Mouse (Mus musculus) forebrain, embryonic 14.5 days (tissue): ENCODE measurements around the gene Chst11. TPM values are rescaled to one million over a fixed set of nuclear protein-coding genes. Genes with fewer than 3 reads are reported as not detected.

Experiments
- ATAC-seq: fragments of 200-750 bp; cut with Nextera tagmentation; 2 replicates; pipeline ENCODE4 v1.8.0; 2017; ENCODE audit warnings: mild to moderate bottlenecking, moderate library complexity
- DNase-seq: peaks from one replicate; pipeline ENCODE4 v3.0.0-alpha.2; 2015; ENCODE audit warnings: low spot score
- H3K27ac ChIP-seq: fragments of 300-500 bp; sonication (generic); 2 replicates; pipeline ENCODE4 v1.5.1; 2014; ENCODE audit warnings: low read depth, mild to moderate bottlenecking, control low read depth, low read length, moderate library complexity
- H3K27me3 ChIP-seq: fragments of 300-500 bp; sonication (generic); replicated peaks from 2 replicates; pipeline ENCODE4 v1.6.1; 2014; ENCODE audit warnings: low read length, control low read depth, mixed read lengths; ENCODE audit not compliant: control insufficient read depth, insufficient read depth
- H3K36me3 ChIP-seq: fragments of 300-500 bp; sonication (generic); 2 replicates; pipeline ENCODE4 v1.6.1; 2014; ENCODE audit warnings: low read length, control low read depth; ENCODE audit not compliant: control insufficient read depth, insufficient read depth
- H3K4me1 ChIP-seq: fragments of 300-500 bp; sonication (generic); 2 replicates; pipeline ENCODE4 v1.6.1; 2014; ENCODE audit warnings: antibody characterized with exemption, low read length, control low read depth; ENCODE audit not compliant: control insufficient read depth, insufficient read depth
- H3K4me2 ChIP-seq: fragments of 300-500 bp; sonication (generic); 2 replicates; pipeline ENCODE4 v1.6.1; 2014; ENCODE audit warnings: mild to moderate bottlenecking, control low read depth, low read length
- H3K4me3 ChIP-seq: fragments of 300-500 bp; sonication (generic); 2 replicates; pipeline ENCODE4 v1.5.1; 2014; ENCODE audit warnings: low read depth, low read length, control low read depth
- H3K9ac ChIP-seq: fragments of 300-500 bp; sonication (generic); 2 replicates; pipeline ENCODE4 v1.6.1; 2014; ENCODE audit warnings: mild to moderate bottlenecking, low read length, control low read depth, moderate library complexity
- H3K9me3 ChIP-seq: fragments of 300-500 bp; sonication (generic); replicated peaks from 2 replicates; pipeline ENCODE4 v1.6.1; 2016; ENCODE audit warnings: low read length, control low read depth, mixed read lengths; ENCODE audit not compliant: control insufficient read depth
- WGBS: fragments of 180-500 bp; shearing (Covaris S2); extraction: QIAGEN DNeasy Blood & Tissue Kit; methylation state at CpG from one replicate; pipeline ENCODE4 v1.1.7; 2014; 5-methylcytosine and 5-hydroxymethylcytosine counted together
- polyA plus RNA-seq: library from polyadenylated mRNA; unstranded; fragments of >200 nt; fragmentation: Nextera tagmentation; extraction: Ambion mirVana; gene quantifications from 2 replicates; pipeline ENCODE4 v1.2.1, GENCODE M21; 2014

The Chst11 gene
- polyA plus RNA-seq, 1 experiment from 2014 or later: 4.2 TPM

DNA sequence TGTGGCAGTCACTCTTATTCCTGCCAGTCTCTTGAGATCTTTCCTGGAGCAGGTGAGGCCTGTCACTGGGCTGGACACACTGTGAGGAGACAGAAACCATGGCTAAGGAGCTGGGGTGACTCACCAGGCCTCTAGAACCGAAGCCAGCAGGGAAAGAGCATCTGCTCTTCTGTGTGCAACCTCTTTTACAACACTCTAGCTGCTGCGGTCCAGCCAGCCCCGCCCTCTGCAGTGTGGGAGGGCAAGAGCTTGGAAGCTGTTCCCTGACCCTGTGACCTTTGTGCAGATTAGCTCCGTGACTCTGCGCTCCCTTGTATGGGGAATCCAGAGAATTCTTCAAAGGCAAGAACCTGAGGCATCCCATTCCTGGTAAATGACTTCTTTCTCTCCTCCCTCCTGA lies 84.5 kb downstream of the Chst11 start:
- ATAC-seq: no peak
- no peaks in the 10 kb centered on the region for H3K4me1 ChIP-seq
- 20% methylated on average over 5 of the region's 5 CpGs for WGBS
- no peak overlapping the region for H3K9ac ChIP-seq
- no peaks in the 10 kb centered on the region for H3K36me3 ChIP-seq
- no peaks in the 10 kb centered on the region for H3K27me3 ChIP-seq
- DNase-seq: no peak
- H3K4me3 ChIP-seq: no peak overlapping the region
- no peaks in the 10 kb centered on the region for H3K9me3 ChIP-seq
- no peak overlapping the region for H3K4me2 ChIP-seq
- no peak overlapping the region for H3K27ac ChIP-seq

- WGBS: 79% methylated on average over 19 of the region's 19 CpGs
- Histone ChIP-seq H3K4me1 (no peaks in the 10 kb centered on the region), H3K27ac (no peak overlapping the region), H3K4me3 (no peak overlapping the region), H3K36me3 (no peaks in the 10 kb centered on the region), H3K27me3 (no peaks in the 10 kb centered on the region), H3K9me3 (no peaks in the 10 kb centered on the region), H3K9ac (no peak overlapping the region), H3K4me2 (no peak overlapping the region)
- DNase-seq (no peak), ATAC-seq (0 out of 2 replicates have a peak, but pooled peaks have one; percentile 29)
Observed at GRCm38 (mm10) chr10:83071785-83072580, 86.7 kb downstream of the Chst11 start.

GRCm38 (mm10) chr10:83073119-83073518 lies 87.8 kb downstream of the Chst11 start:
- no peak for DNase-seq
- 62% methylated on average over 7 of the region's 7 CpGs for WGBS
- H3K27me3 ChIP-seq: no peaks in the 10 kb centered on the region
- H3K9ac ChIP-seq: no peak overlapping the region
- H3K36me3 ChIP-seq: no peaks in the 10 kb centered on the region
- ATAC-seq: peak; percentile 44; the same call in 1 of the 2 replicates
- no peak overlapping the region for H3K4me2 ChIP-seq
- no peak overlapping the region for H3K27ac ChIP-seq
- H3K9me3 ChIP-seq: no peaks in the 10 kb centered on the region
- no peaks in the 10 kb centered on the region for H3K4me1 ChIP-seq
- no peak overlapping the region for H3K4me3 ChIP-seq

DNA sequence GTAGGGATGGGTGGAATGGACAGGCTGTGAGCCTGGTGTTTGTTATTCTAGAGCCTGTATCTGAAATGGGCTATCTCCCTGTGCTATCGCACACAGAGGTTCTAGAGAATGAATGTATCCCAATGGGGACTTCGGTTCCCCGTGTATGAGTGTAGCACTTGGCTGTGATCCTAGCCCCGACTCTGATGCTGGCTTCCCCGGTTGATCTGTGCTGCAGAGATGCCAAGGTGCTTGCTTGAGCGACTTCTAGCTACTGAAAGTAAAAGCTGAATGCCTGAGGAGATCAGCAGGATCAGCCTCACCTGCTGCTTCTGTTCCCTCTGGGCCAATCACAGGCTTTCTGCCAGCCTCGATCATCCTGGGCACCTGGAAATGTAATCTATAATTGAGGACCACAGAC lies 91.5 kb downstream of the Chst11 start:
- Histone ChIP-seq H3K27ac (no peak overlapping the region), H3K4me3 (no peak overlapping the region), H3K36me3 (no peaks in the 10 kb centered on the region), H3K4me1 (peaks cover 13% of the 10 kb centered on the region), H3K9ac (no peak overlapping the region), H3K27me3 (no peaks in the 10 kb centered on the region), H3K4me2 (no peak overlapping the region), H3K9me3 (no peaks in the 10 kb centered on the region)
- no peak for DNase-seq
- 81% methylated on average over 7 of the region's 7 CpGs for WGBS
- ATAC-seq: no peak

- no peak overlapping the region for H3K9ac ChIP-seq
- ATAC-seq: no peak
- H3K9me3 ChIP-seq: no peaks in the 10 kb centered on the region
- H3K4me3 ChIP-seq: no peak overlapping the region
- peaks cover 13% of the 10 kb centered on the region for H3K4me1 ChIP-seq
- 87% methylated on average over 8 of the region's 8 CpGs for WGBS
- no peak overlapping the region for H3K27ac ChIP-seq
- no peaks in the 10 kb centered on the region for H3K36me3 ChIP-seq
- DNase-seq: no peak
- H3K27me3 ChIP-seq: no peaks in the 10 kb centered on the region
- no peak overlapping the region for H3K4me2 ChIP-seq
Observed at GRCm38 (mm10) chr10:83078723-83079122, 93.4 kb downstream of the Chst11 start.

DNA sequence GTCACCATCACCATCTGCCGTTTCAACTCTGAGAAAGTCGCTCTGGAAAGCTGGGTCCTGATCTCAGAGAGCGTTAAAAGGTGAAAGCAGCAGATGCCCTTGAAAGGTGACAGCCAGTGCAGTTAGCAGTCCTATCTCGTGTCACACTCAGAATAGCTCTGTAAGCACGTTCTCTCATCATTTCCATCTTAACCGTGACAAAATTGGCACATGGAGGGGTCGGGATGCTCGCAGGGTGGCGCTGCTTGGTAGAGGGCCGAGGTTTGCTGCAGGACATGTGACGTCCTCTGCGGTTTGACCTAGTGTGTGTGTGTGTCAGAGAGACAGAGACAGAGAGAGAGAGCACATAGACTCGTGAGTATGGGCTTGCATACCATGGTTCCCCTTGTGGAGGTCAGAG lies 94.5 kb downstream of the Chst11 start:
- Histone ChIP-seq H3K9me3 (no peaks in the 10 kb centered on the region), H3K27me3 (no peaks in the 10 kb centered on the region), H3K36me3 (no peaks in the 10 kb centered on the region), H3K27ac (no peak overlapping the region), H3K4me3 (no peak overlapping the region), H3K4me1 (peaks cover 13% of the 10 kb centered on the region), H3K9ac (no peak overlapping the region), H3K4me2 (no peak overlapping the region)
- ATAC-seq (no peak), DNase-seq (no peak)
- WGBS: 84% methylated on average over 13 of the region's 13 CpGs

GRCm38 (mm10) chr10:83080275-83080741 lies 95.0 kb downstream of the Chst11 start:
- H3K4me1 ChIP-seq: peaks cover 13% of the 10 kb centered on the region
- no peak overlapping the region for H3K27ac ChIP-seq
- no peaks in the 10 kb centered on the region for H3K9me3 ChIP-seq
- H3K4me3 ChIP-seq: no peak overlapping the region
- no peak for DNase-seq
- peak; percentile 21; the same call in 1 of the 2 replicates for ATAC-seq
- no peak overlapping the region for H3K9ac ChIP-seq
- 62% methylated on average over 12 of the region's 12 CpGs for WGBS
- H3K36me3 ChIP-seq: no peaks in the 10 kb centered on the region
- no peaks in the 10 kb centered on the region for H3K27me3 ChIP-seq
- H3K4me2 ChIP-seq: no peak overlapping the region

DNA sequence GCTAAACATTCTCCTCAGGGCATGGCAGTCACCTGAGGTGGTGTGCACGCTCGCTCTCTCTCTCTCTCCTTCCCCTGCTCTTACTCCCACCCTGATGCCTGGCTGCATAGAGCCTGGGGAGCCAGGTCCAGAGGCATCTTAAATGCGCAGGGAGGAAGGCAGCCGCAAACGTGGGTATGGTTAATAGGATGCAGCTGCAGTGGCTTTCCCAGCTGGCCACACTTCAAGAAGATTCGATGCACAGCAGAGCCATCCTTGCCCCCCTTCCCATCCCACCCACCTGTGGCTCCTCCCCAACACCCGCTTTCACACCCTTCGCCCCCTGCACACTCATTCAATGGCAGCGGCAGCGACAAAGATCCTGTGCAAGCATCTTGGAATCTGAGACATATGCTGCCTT lies 95.6 kb downstream of the Chst11 start:
- no peak overlapping the region for H3K4me3 ChIP-seq
- DNase-seq (peak; percentile 47), ATAC-seq (peak; percentile 70)
- peaks cover 13% of the 10 kb centered on the region for H3K4me1 ChIP-seq
- no peaks in the 10 kb centered on the region for H3K9me3 ChIP-seq
- H3K9ac ChIP-seq: peak overlapping the region; percentile 10; the same call in 1 of the 2 replicates
- no peak overlapping the region for H3K4me2 ChIP-seq
- H3K36me3 ChIP-seq: no peaks in the 10 kb centered on the region
- peak overlapping the region; percentile 6; the same call in 1 of the 2 replicates for H3K27ac ChIP-seq
- H3K27me3 ChIP-seq: no peaks in the 10 kb centered on the region
- 33% methylated on average over 10 of the region's 10 CpGs for WGBS

DNA sequence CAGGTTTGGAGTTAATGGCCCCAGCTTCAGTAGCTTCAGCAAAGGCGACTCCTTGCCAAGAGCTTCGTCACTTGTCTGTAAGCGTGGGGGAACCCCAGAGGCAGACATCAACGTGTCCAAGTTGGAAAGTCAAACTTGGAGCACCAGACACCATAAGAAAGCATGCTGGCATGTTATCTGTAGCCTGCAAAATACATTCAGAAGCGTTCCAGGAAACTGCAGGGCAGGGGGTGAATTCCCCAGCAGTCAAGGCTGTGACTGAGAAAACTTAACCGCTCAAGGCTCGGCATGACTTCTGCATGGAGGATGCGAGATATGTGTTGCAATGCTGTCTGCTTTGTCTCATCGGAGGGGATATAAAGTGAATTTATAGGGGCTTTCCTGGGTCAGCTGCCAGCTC lies 98.6 kb downstream of the Chst11 start:
- no peak overlapping the region for H3K4me3 ChIP-seq
- H3K27me3 ChIP-seq: no peaks in the 10 kb centered on the region
- DNase-seq: no peak
- ATAC-seq: no peak
- H3K27ac ChIP-seq: no peak overlapping the region
- H3K4me1 ChIP-seq: peaks cover 19% of the 10 kb centered on the region
- WGBS: 82% methylated on average over 9 of the region's 9 CpGs
- no peaks in the 10 kb centered on the region for H3K9me3 ChIP-seq
- no peak overlapping the region for H3K4me2 ChIP-seq
- H3K36me3 ChIP-seq: no peaks in the 10 kb centered on the region
- H3K9ac ChIP-seq: no peak overlapping the region
